Mouse (Mus musculus) small intestine, adult 2 months (tissue): Measurements from ENCODE around the gene Anapc16.

Experiments used
- CTCF ChIP-seq: fragments of 200-500 bp; IDR thresholded peaks from 2 replicates; pipeline ENCODE4 v1.5.1; 2012; ENCODE audit warnings: low read depth, mild to moderate bottlenecking, control low read depth, inconsistent platforms, low read length, moderate library complexity, mixed read lengths; ENCODE audit not compliant: insufficient replicate concordance, insufficient read length; ENCODE audit errors: extremely low read depth
- POLR2A ChIP-seq: fragments of 200-500 bp; IDR thresholded peaks from 2 replicates; pipeline ENCODE4 v1.6.1; 2012; ENCODE audit warnings: low read depth, mild to moderate bottlenecking, control low read depth, inconsistent platforms, low read length, moderate library complexity

- TF ChIP-seq CTCF = no peak
- no peak for TF ChIP-seq POLR2A
Observed at GRCm38 (mm10) chr10:59978401-59978800, 24.5 kb downstream of the Anapc16 start.
